Mouse (Mus musculus) CH12.LX (cell line): ENCODE results near the gene Ecsit.

Experiments
- CHD2 ChIP-seq: IDR thresholded peaks from 2 replicates; pipeline ENCODE4 v1.6.1; 2011; ENCODE audit warnings: low read length, improper control_type of control experiment
- CTCF ChIP-seq, 2 experiments: IDR thresholded peaks in 1 of 2; conservative IDR thresholded peaks in 1 of 2; 2 replicates each; pipeline ENCODE4 v1.5.1; 2011 to 2012; ENCODE audit warnings: low read depth in 2 of 2, low read length in 2 of 2, improper control_type of control experiment in 1 of 2, inconsistent platforms in 1 of 2, mild to moderate bottlenecking in 1 of 2, moderate library complexity in 1 of 2
- EP300 ChIP-seq: IDR thresholded peaks from 2 replicates; pipeline ENCODE4 v1.6.1; 2011; ENCODE audit warnings: low read length, improper control_type of control experiment
- KAT2A ChIP-seq: IDR thresholded peaks from 2 replicates; pipeline ENCODE4 v1.6.1; 2012; ENCODE audit warnings: low read length, improper control_type of control experiment, inconsistent platforms; ENCODE audit not compliant: insufficient replicate concordance
- POLR2A ChIP-seq: IDR thresholded peaks from 2 replicates; pipeline ENCODE4 v1.6.1; 2011; ENCODE audit warnings: low read depth, mild to moderate bottlenecking, improper control_type of control experiment, low read length
- POLR2AphosphoS2 ChIP-seq: IDR thresholded peaks from 2 replicates; pipeline ENCODE4 v1.6.1; 2011; ENCODE audit warnings: low read depth, low read length, improper control_type of control experiment
- RAD21 ChIP-seq: IDR thresholded peaks from 2 replicates; pipeline ENCODE4 v1.6.1; 2011; ENCODE audit warnings: low read depth, mild to moderate bottlenecking, low read length, improper control_type of control experiment, moderate library complexity
- USF1 ChIP-seq: IDR thresholded peaks from 2 replicates; pipeline ENCODE4 v1.6.1; 2014; ENCODE audit warnings: low read depth, mild to moderate bottlenecking, inconsistent platforms, low read length, improper control_type of control experiment
- ZC3H11A ChIP-seq: IDR thresholded peaks from 2 replicates; pipeline ENCODE4 v1.6.1; 2012; ENCODE audit warnings: low read depth, mild to moderate bottlenecking, inconsistent platforms, low read length, improper control_type of control experiment

DNA sequence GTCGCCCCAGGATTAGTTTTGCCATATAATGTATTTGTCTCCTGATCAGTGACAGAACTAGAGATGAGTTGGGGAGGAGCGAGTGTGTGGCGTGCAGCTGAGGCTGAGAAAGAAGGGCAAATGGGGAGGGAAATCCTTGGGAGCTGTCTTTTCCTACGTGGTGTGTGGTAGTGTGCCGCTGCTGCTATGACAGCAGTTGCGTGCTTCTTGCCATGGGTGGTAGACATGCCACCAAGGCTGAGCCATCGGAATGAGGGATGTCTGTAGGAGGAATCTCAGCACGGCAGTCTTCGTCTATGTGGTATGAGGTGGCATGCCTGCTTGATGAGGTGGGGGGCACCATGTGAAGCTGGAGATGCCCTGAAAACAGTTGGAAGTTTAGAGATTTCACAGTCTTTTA, 54.9 kb downstream of the Ecsit start:
- TF ChIP-seq RAD21 (no peak), KAT2A (no peak), CTCF (conservative IDR thresholded peaks at IDR 0.05 in 1 of 2, IDR thresholded peaks at IDR 0.05 in 1 of 2; ENCODE audit: low read depth in 2 of 2, low read length in 2 of 2) (no peak), CHD2 (no peak), EP300 (no peak), POLR2AphosphoS2 (no peak), ZC3H11A (no peak), POLR2A (no peak), USF1 (no peak)
